Mouse (Mus musculus) bone marrow macrophage, adult 2 months (primary cell): ENCODE results near the gene Fam241a.

Experiments
- CTCF ChIP-seq: IDR thresholded peaks from 2 replicates; pipeline ENCODE4 v1.5.1; 2012; ENCODE audit warnings: low read depth, mild to moderate bottlenecking, low read length, moderate library complexity
- POLR2A ChIP-seq: IDR thresholded peaks from 2 replicates; pipeline ENCODE4 v1.6.1; 2012; ENCODE audit warnings: mild to moderate bottlenecking, low read depth, low read length, borderline replicate concordance

- TF ChIP-seq CTCF, result no peak
- TF ChIP-seq POLR2A, result no peak
These were observed 27.2 kb downstream of the Fam241a start for GRCm38 (mm10) chr3:127868880-127869279.
